Mouse (Mus musculus) embryonic facial prominence, embryonic 12.5 days (tissue): ENCODE measurements around the gene Eif4g2. TPM values are rescaled to one million over a fixed set of nuclear protein-coding genes. Genes with fewer than 3 reads are reported as not detected.

Experiments
- ATAC-seq: fragments of 200-750 bp; cut with Nextera tagmentation; 2 replicates; pipeline ENCODE4 v1.8.0; 2017; ENCODE audit not compliant: insufficient number of reproducible peaks, insufficient read depth, low FRiP score, low TSS enrichment
- H3K27ac ChIP-seq: fragments of 300-500 bp; sonication (generic); 2 replicates; pipeline ENCODE4 v1.5.1; 2016; ENCODE audit warnings: mild to moderate bottlenecking
- H3K27me3 ChIP-seq: fragments of 300-500 bp; sonication (generic); 2 replicates; pipeline ENCODE4 v1.6.1; 2016; ENCODE audit warnings: mild to moderate bottlenecking, moderate library complexity
- H3K36me3 ChIP-seq: fragments of 300-500 bp; sonication (generic); 2 replicates; pipeline ENCODE4 v1.6.1; 2016; ENCODE audit warnings: mild to moderate bottlenecking
- H3K4me1 ChIP-seq: fragments of 300-500 bp; sonication (generic); 2 replicates; pipeline ENCODE4 v1.6.1; 2016
- H3K4me2 ChIP-seq: fragments of 300-500 bp; sonication (generic); replicated peaks from 2 replicates; pipeline ENCODE4 v1.6.1; 2016; ENCODE audit warnings: mild to moderate bottlenecking, moderate library complexity
- H3K4me3 ChIP-seq: fragments of 300-500 bp; sonication (generic); 2 replicates; pipeline ENCODE4 v1.5.1; 2016; ENCODE audit warnings: mild to moderate bottlenecking
- H3K9ac ChIP-seq: fragments of 300-500 bp; sonication (generic); 2 replicates; pipeline ENCODE4 v1.6.1; 2016; ENCODE audit warnings: mild to moderate bottlenecking, moderate library complexity
- H3K9me3 ChIP-seq: fragments of 300-500 bp; sonication (generic); 2 replicates; pipeline ENCODE4 v1.6.1; 2016; ENCODE audit warnings: mild to moderate bottlenecking, moderate library complexity
- WGBS: fragments of 180-500 bp; shearing (Covaris S2); methylation state at CpG from one replicate; pipeline ENCODE4 v1.1.7; 2016; 5-methylcytosine and 5-hydroxymethylcytosine counted together
- polyA plus RNA-seq: library from polyadenylated mRNA; unstranded; fragments of >200 nt; fragmentation: Nextera tagmentation; extraction: Ambion mirVana; gene quantifications from 2 replicates; pipeline ENCODE4 v1.2.1, GENCODE M21; 2016

Gene Eif4g2
- 989 and 1,084 TPM in 2 replicates for polyA plus RNA-seq

- no peaks in the 10 kb centered on the region for H3K27me3 ChIP-seq
- H3K9ac ChIP-seq = peak within 1 kb of the TSS; percentile 100
- H3K4me3 ChIP-seq = peak within 1 kb of the TSS; percentile 96
- no peaks in the 10 kb centered on the region for H3K9me3 ChIP-seq
- peaks cover 18% of the 10 kb centered on the region for H3K4me1 ChIP-seq
- under 1% methylated on average over 70 of the region's 70 CpGs for WGBS
- peak; percentile 99 for ATAC-seq
- peak within 1 kb of the TSS; percentile 88 for H3K4me2 ChIP-seq
- peak within 1 kb of the TSS; percentile 100 for H3K27ac ChIP-seq
- peaks cover 32% of the 10 kb centered on the region for H3K36me3 ChIP-seq
Measured at GRCm38 (mm10) chr7:111082822-111083732, at the start of gene Eif4g2. Gene Eif4g2 (minus strand): TSS chr7:111083030.

GRCm38 (mm10) chr7:111132596-111132995, 49.8 kb upstream of the Eif4g2 start:
- ATAC-seq = no peak
- no peak overlapping the region for H3K9ac ChIP-seq
- 72% methylated on average over 2 of the region's 2 CpGs for WGBS
- H3K9me3 ChIP-seq = no peaks in the 10 kb centered on the region
- no peaks in the 10 kb centered on the region for H3K36me3 ChIP-seq
- H3K4me3 ChIP-seq = no peak overlapping the region
- no peaks in the 10 kb centered on the region for H3K27me3 ChIP-seq
- no peak overlapping the region for H3K4me2 ChIP-seq
- H3K27ac ChIP-seq = no peak overlapping the region
- no peaks in the 10 kb centered on the region for H3K4me1 ChIP-seq

GRCm38 (mm10) chr7:111126636-111127395, 44.0 kb upstream of the Eif4g2 start:
- Histone ChIP-seq H3K9me3 (no peaks in the 10 kb centered on the region), H3K4me3 (no peak overlapping the region), H3K9ac (no peak overlapping the region), H3K4me1 (no peaks in the 10 kb centered on the region; the same call in 1 of the 2 replicates), H3K27ac (no peak overlapping the region), H3K36me3 (no peaks in the 10 kb centered on the region), H3K27me3 (no peaks in the 10 kb centered on the region), H3K4me2 (no peak overlapping the region)
- ATAC-seq = no peak
- 76% methylated on average over 3 of the region's 3 CpGs for WGBS

GRCm38 (mm10) chr7:111123761-111124546, 41.1 kb upstream of the Eif4g2 start:
- WGBS = 93% methylated on average over 2 of the region's 2 CpGs
- H3K4me1 ChIP-seq = peaks cover 5% of the 10 kb centered on the region; the same call in 1 of the 2 replicates
- H3K9me3 ChIP-seq = no peaks in the 10 kb centered on the region
- no peaks in the 10 kb centered on the region for H3K36me3 ChIP-seq
- no peak overlapping the region for H3K4me3 ChIP-seq
- no peak overlapping the region for H3K27ac ChIP-seq
- no peak overlapping the region for H3K9ac ChIP-seq
- no peaks in the 10 kb centered on the region for H3K27me3 ChIP-seq
- no peak for ATAC-seq
- no peak overlapping the region for H3K4me2 ChIP-seq

GRCm38 (mm10) chr7:111122531-111123130, 39.8 kb upstream of the Eif4g2 start:
- ATAC-seq = peak; percentile 100
- H3K9me3 ChIP-seq = no peaks in the 10 kb centered on the region
- 1% methylated on average over 44 of the region's 44 CpGs for WGBS
- peak overlapping the region; percentile 67 for H3K4me2 ChIP-seq
- no peaks in the 10 kb centered on the region for H3K36me3 ChIP-seq
- H3K4me3 ChIP-seq = peak overlapping the region; percentile 57
- no peaks in the 10 kb centered on the region for H3K27me3 ChIP-seq
- H3K27ac ChIP-seq = peak overlapping the region; percentile 98
- H3K9ac ChIP-seq = peak overlapping the region; percentile 70
- H3K4me1 ChIP-seq = peaks cover 5% of the 10 kb centered on the region; the same call in 1 of the 2 replicates

- H3K4me2 ChIP-seq = peak overlapping the region; percentile 67
- WGBS = under 1% methylated on average over 34 of the region's 34 CpGs
- peak overlapping the region; percentile 57 for H3K4me3 ChIP-seq
- no peaks in the 10 kb centered on the region for H3K9me3 ChIP-seq
- H3K36me3 ChIP-seq = no peaks in the 10 kb centered on the region
- peak overlapping the region; percentile 98 for H3K27ac ChIP-seq
- peak; percentile 90 for ATAC-seq
- peaks cover 5% of the 10 kb centered on the region; the same call in 1 of the 2 replicates for H3K4me1 ChIP-seq
- H3K27me3 ChIP-seq = no peaks in the 10 kb centered on the region
- peak overlapping the region; percentile 65 for H3K9ac ChIP-seq
Measured at GRCm38 (mm10) chr7:111122084-111122530, 39.3 kb upstream of the Eif4g2 start.

GRCm38 (mm10) chr7:111121522-111121921, 38.7 kb upstream of the Eif4g2 start:
- WGBS = 54% methylated on average over 9 of the region's 9 CpGs
- H3K36me3 ChIP-seq = no peaks in the 10 kb centered on the region
- no peaks in the 10 kb centered on the region for H3K9me3 ChIP-seq
- no peaks in the 10 kb centered on the region for H3K27me3 ChIP-seq
- H3K4me3 ChIP-seq = peak overlapping the region; percentile 57
- peaks cover 5% of the 10 kb centered on the region; the same call in 1 of the 2 replicates for H3K4me1 ChIP-seq
- peak overlapping the region; percentile 67 for H3K4me2 ChIP-seq
- peak overlapping the region; percentile 65 for H3K9ac ChIP-seq
- peak overlapping the region; percentile 98 for H3K27ac ChIP-seq
- ATAC-seq = no peak

GRCm38 (mm10) chr7:111109561-111109960, 26.7 kb upstream of the Eif4g2 start:
- Histone ChIP-seq H3K27me3 (no peaks in the 10 kb centered on the region), H3K4me2 (no peak overlapping the region), H3K9ac (no peak overlapping the region), H3K4me1 (no peaks in the 10 kb centered on the region), H3K27ac (no peak overlapping the region), H3K9me3 (no peaks in the 10 kb centered on the region), H3K4me3 (no peak overlapping the region), H3K36me3 (peaks cover 7% of the 10 kb centered on the region; the same call in 1 of the 2 replicates)
- WGBS = 77% methylated on average over 2 of the region's 2 CpGs
- ATAC-seq = no peak

GRCm38 (mm10) chr7:111109161-111109560, 26.3 kb upstream of the Eif4g2 start:
- WGBS = 86% methylated on average over 2 of the region's 2 CpGs
- H3K4me3 ChIP-seq = no peak overlapping the region
- peaks cover 4% of the 10 kb centered on the region; the same call in 1 of the 2 replicates for H3K36me3 ChIP-seq
- H3K9me3 ChIP-seq = no peaks in the 10 kb centered on the region
- no peaks in the 10 kb centered on the region for H3K4me1 ChIP-seq
- no peak overlapping the region for H3K4me2 ChIP-seq
- ATAC-seq = no peak
- H3K27me3 ChIP-seq = no peaks in the 10 kb centered on the region
- H3K27ac ChIP-seq = no peak overlapping the region
- no peak overlapping the region for H3K9ac ChIP-seq

- H3K27me3 ChIP-seq = no peaks in the 10 kb centered on the region
- H3K27ac ChIP-seq = no peak overlapping the region
- H3K4me2 ChIP-seq = no peak overlapping the region
- H3K36me3 ChIP-seq = no peaks in the 10 kb centered on the region
- ATAC-seq = no peak
- whole genome bisulfite sequencing = 92% methylated on average over 1 of the region's 1 CpGs
- H3K4me1 ChIP-seq = no peaks in the 10 kb centered on the region
- no peaks in the 10 kb centered on the region for H3K9me3 ChIP-seq
- no peak overlapping the region for H3K9ac ChIP-seq
- H3K4me3 ChIP-seq = no peak overlapping the region
Measured at GRCm38 (mm10) chr7:111098196-111098595, 15.4 kb upstream of the Eif4g2 start.

- Histone ChIP-seq H3K27me3 (no peaks in the 10 kb centered on the region), H3K4me1 (no peaks in the 10 kb centered on the region), H3K9ac (no peak overlapping the region), H3K4me3 (no peak overlapping the region), H3K9me3 (no peaks in the 10 kb centered on the region), H3K36me3 (no peaks in the 10 kb centered on the region), H3K4me2 (no peak overlapping the region), H3K27ac (no peak overlapping the region)
- ATAC-seq = no peak
- WGBS = 70% methylated on average over 2 of the region's 2 CpGs
Measured at GRCm38 (mm10) chr7:111095169-111095568, 12.3 kb upstream of the Eif4g2 start.
